Mouse (Mus musculus) layer of hippocampus, adult 18-20 months (tissue): Measurements from ENCODE around the gene Spef2. TPM values are rescaled to one million over a fixed set of nuclear protein-coding genes. Genes with fewer than 3 reads are reported as not detected.
"Not testable (repeated sequence)": the region's sequence is repeated elsewhere in the genome, so short reads cannot be mapped to it uniquely, and the experiment has no call there.

ENCODE experiments used
- DNase-seq, 2 experiments: peaks; one replicate each; pipeline ENCODE4 v3.0.0; 2022; ENCODE audit warnings: low spot score in 2 of 2
- total RNA-seq, 2 experiments: library from RNA; stranded (reverse); gene quantifications; 2 replicates each; pipeline ENCODE4 v1.2.3; 2021

Spef2 gene
- total RNA-seq, 2 experiments from 2014 or later, result 3.1 to 3.2 TPM

DNA sequence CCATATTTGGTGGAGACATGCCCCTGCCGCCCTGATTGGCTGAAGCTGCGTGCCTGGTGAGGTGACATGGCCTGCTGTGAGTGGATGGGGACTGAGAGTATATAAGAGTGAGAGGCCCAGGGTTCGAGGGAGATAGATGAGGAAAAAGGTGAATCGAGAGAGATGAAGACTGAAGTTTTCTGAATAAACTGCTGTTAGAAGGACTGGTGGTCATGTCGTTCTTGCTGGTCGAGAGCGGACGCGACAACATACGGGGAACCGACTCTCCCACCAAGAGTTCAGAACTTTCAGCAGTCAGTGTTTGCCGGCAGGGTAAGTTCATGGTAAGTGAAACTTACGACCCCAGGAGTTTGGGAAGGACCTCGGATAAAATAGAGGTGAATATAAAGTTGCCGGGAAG, 191.4 kb downstream of the Spef2 start:
- DNase-seq, result not testable (repeated sequence)

DNA sequence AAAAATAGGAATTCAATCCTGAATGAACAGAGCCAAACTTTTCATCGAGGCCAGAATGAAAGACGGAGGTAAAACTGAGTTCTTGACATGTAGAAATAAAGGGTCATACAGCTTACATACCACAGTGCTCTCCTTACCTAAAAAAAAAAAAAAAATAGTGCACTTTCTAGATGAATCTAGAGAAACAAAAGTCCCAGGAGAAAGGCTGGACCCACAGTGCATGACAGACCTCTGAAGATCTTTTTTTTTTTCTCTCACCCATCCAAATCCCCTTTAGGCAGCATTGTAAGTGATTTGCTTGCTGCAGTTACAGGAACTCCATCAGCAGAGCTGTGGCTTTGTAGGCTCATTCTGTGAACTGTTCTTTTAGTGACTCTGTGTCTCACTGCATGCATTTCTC, 199.7 kb downstream of the Spef2 start:
- no peak for DNase-seq

DNA sequence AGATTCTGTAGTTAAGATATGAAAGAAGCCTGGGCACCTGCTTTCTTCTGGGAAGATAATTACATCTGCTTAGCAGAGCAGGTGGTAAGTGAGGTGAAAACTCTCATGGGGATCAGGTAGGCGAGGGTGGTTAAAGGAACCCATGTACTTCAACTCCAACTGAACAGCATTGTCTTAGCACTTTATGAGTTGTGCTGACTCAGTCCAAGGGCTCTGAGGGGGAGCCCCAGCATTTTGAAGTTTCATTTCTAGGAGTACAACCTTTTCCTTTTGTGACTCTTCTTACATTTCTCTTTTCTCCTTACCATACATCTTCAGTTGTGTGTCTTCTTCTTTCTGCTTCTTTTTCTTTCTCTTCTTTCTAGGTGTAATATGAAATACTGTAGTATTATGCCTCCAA, 213.5 kb downstream of the Spef2 start:
- DNase-seq, result no peak

DNA sequence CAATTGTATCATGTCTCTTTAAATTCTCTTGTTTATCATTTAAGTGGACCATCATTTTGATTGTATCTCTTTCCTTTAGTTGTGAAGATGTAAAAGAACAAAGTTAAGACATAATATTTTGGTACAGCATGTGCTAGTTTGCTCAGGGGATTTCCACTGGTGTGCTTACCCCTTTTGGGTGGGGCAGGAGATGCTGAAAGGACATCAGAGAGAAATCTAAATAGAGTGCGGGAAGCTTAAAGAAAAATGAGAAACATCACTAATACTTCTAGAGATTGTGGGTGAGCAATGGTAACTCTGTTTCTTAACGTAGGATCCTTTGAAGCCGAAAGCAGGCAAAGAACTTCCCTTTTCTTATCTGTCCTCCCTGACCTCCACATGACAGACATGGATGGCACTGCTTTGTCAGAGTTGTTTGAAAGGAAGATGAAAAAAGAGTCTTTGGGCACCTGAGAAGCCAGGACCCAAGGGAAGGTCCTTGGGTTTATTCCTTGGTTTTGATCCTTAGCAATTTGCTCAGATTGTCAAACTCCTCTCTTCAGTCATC, 215.2 kb downstream of the Spef2 start:
- DNase-seq, result no peak

DNA sequence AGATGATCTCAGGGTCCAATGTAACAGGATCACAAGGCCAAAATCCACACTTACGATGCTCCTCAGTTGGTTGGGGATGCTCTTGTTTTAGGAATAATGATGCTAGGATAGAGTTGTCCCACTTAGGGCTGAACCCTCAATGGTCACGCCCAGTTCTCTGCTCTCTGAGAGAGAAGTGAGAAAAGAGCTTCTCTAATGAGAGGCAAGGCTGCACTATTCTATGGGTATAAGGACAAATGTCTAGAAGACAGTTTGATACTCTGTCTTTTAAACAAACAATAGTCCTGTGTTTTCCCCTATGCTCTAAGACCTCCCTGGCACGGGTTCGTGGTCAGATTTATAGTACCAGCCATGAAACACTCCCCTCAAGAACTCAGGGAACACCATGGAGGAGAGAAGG, 218.6 kb downstream of the Spef2 start, which contains the start of gene Il7r:
Gene Il7r, minus strand, starts transcription at position 101 of the 400 bp plus-strand sequence.
- DNase-seq, result no peak

DNA sequence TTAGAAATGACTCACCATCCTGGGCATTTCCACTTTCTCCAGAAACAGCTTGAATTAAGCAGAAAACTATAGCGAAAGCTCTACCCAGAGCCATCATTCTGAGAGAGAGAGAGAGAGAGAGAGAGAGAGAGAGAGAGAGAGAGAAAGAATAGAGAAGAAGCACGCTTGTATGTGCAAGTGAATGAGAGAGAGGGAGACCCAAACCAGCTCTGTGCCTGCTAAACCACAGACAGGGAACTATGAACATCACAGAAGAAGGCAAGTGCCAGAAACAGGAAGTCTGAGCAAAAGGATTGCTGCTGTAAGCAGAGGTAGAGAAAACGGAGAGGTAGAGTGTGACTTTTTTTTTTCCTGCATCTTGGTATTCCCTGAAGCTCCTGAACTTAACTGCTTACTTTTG, 219.0 kb downstream of the Spef2 start:
- no peak for DNase-seq

Other genes with a start within 250 kb of the Spef2 start
- under 1 TPM; 0.25 to 0.46 TPM for gene Il7r, start 218.7 kb downstream of the Spef2 start, total RNA-seq